Mouse (Mus musculus) liver, embryonic 15.5 days (tissue): ENCODE measurements around the gene Ap5m1. TPM values are rescaled to one million over a fixed set of nuclear protein-coding genes. Genes with fewer than 3 reads are reported as not detected.
A peak's percentile ranks its signal among the peaks of the same experiment; 100 is the strongest.

Source experiments
- ATAC-seq: fragments of 200-750 bp; cut with Nextera tagmentation; 2 replicates; pipeline ENCODE4 v1.8.0; 2017; ENCODE audit warnings: moderate number of reproducible peaks, mild to moderate bottlenecking, moderate library complexity; ENCODE audit not compliant: insufficient read depth
- H3K27ac ChIP-seq: fragments of 300-500 bp; sonication (generic); replicated peaks from 2 replicates; pipeline ENCODE4 v1.5.1; 2015; ENCODE audit warnings: mild to moderate bottlenecking, inconsistent platforms
- H3K27me3 ChIP-seq: fragments of 300-500 bp; sonication (generic); 2 replicates; pipeline ENCODE4 v1.6.1; 2015; ENCODE audit warnings: mild to moderate bottlenecking, inconsistent platforms
- H3K36me3 ChIP-seq: fragments of 300-500 bp; sonication (generic); replicated peaks from 2 replicates; pipeline ENCODE4 v1.6.1; 2015; ENCODE audit warnings: moderate library complexity, mild to moderate bottlenecking, inconsistent platforms
- H3K4me1 ChIP-seq: fragments of 300-500 bp; sonication (generic); replicated peaks from 2 replicates; pipeline ENCODE4 v1.6.1; 2015; ENCODE audit warnings: inconsistent platforms
- H3K4me2 ChIP-seq: fragments of 300-500 bp; sonication (generic); 2 replicates; pipeline ENCODE4 v1.6.1; 2015; ENCODE audit warnings: moderate library complexity, mild to moderate bottlenecking, inconsistent platforms
- H3K4me3 ChIP-seq: fragments of 300-500 bp; sonication (generic); replicated peaks from 2 replicates; pipeline ENCODE4 v1.5.1; 2015; ENCODE audit warnings: mild to moderate bottlenecking, inconsistent platforms
- H3K9ac ChIP-seq: fragments of 300-500 bp; sonication (generic); 2 replicates; pipeline ENCODE4 v1.6.1; 2015; ENCODE audit warnings: moderate library complexity, mild to moderate bottlenecking, inconsistent platforms
- H3K9me3 ChIP-seq: fragments of 300-500 bp; sonication (generic); replicated peaks from 2 replicates; pipeline ENCODE4 v1.6.1; 2016; ENCODE audit warnings: inconsistent platforms
- whole genome bisulfite sequencing: fragments of 180-500 bp; shearing (Covaris S2); methylation state at CpG from one replicate; pipeline ENCODE4 v1.1.7; 2015; ENCODE audit warnings: mixed read lengths; ENCODE audit not compliant: insufficient replicate concordance; 5-methylcytosine and 5-hydroxymethylcytosine counted together
- polyA plus RNA-seq: library from polyadenylated mRNA; unstranded; fragments of >200 nt; fragmentation: Nextera tagmentation; extraction: Ambion mirVana; gene quantifications from 2 replicates; pipeline ENCODE4 v1.2.1, GENCODE M21; 2015

Ap5m1 gene
- polyA plus RNA-seq, result 10.3 and 11.1 TPM in 2 replicates

- WGBS, result under 1% methylated on average over 61 of the region's 62 CpGs
- Histone ChIP-seq H3K27ac (peak within 1 kb of the TSS; percentile 100), H3K27me3 (no peaks in the 10 kb centered on the region), H3K4me1 (peaks cover 26% of the 10 kb centered on the region), H3K9ac (peak within 1 kb of the TSS; percentile 95), H3K4me3 (peak within 1 kb of the TSS; percentile 97), H3K9me3 (no peaks in the 10 kb centered on the region), H3K4me2 (peak within 1 kb of the TSS; percentile 74), H3K36me3 (no peaks in the 10 kb centered on the region)
- ATAC-seq, result peak; percentile 73
Measured at GRCm38 (mm10) chr14:49065529-49066273, at the start of gene Ap5m1. Ap5m1 (plus strand) TSS chr14:49066097.

GRCm38 (mm10) chr14:49019765-49020164 is 46.1 kb upstream of the Ap5m1 start:
- H3K9me3 ChIP-seq, result no peaks in the 10 kb centered on the region

GRCm38 (mm10) chr14:49027040-49027778 is 38.7 kb upstream of the Ap5m1 start:
- Histone ChIP-seq H3K4me3 (no peak overlapping the region), H3K27ac (no peak overlapping the region), H3K9ac (no peak overlapping the region), H3K4me1 (no peaks in the 10 kb centered on the region), H3K9me3 (no peaks in the 10 kb centered on the region), H3K4me2 (no peak overlapping the region), H3K27me3 (no peaks in the 10 kb centered on the region), H3K36me3 (peaks cover 9% of the 10 kb centered on the region; the same call in 1 of the 2 replicates)
- no peak for ATAC-seq
- WGBS, result 76% methylated on average over 6 of the region's 6 CpGs

More at GRCm38 (mm10) chr14:49019765-49020164, 46.1 kb upstream of the Ap5m1 start:
- H3K9ac ChIP-seq, result no peak overlapping the region
- ATAC-seq, result no peak
- no peak overlapping the region for H3K4me3 ChIP-seq
- no peaks in the 10 kb centered on the region for H3K4me1 ChIP-seq
- no peak overlapping the region for H3K4me2 ChIP-seq
- H3K27me3 ChIP-seq, result no peaks in the 10 kb centered on the region
- no peak overlapping the region for H3K27ac ChIP-seq
- peaks cover 12% of the 10 kb centered on the region for H3K36me3 ChIP-seq
- WGBS, result 41% methylated on average over 5 of the region's 5 CpGs

- Histone ChIP-seq H3K4me1 (no peaks in the 10 kb centered on the region), H3K4me3 (no peak overlapping the region), H3K9ac (no peak overlapping the region), H3K9me3 (no peaks in the 10 kb centered on the region), H3K27ac (no peak overlapping the region), H3K27me3 (no peaks in the 10 kb centered on the region), H3K4me2 (no peak overlapping the region), H3K36me3 (peaks cover 10% of the 10 kb centered on the region; the same call in 1 of the 2 replicates)
- no peak for ATAC-seq
- WGBS, result 70% methylated on average over 3 of the region's 3 CpGs
Measured at GRCm38 (mm10) chr14:49027779-49028368, 38.0 kb upstream of the Ap5m1 start.

GRCm38 (mm10) chr14:49028991-49029390 is 36.9 kb upstream of the Ap5m1 start:
- Histone ChIP-seq H3K27ac (no peak overlapping the region), H3K36me3 (peaks cover 14% of the 10 kb centered on the region; the same call in 1 of the 2 replicates), H3K4me2 (no peak overlapping the region), H3K4me1 (no peaks in the 10 kb centered on the region), H3K4me3 (no peak overlapping the region), H3K9ac (no peak overlapping the region), H3K27me3 (no peaks in the 10 kb centered on the region), H3K9me3 (no peaks in the 10 kb centered on the region)
- 79% methylated on average over 5 of the region's 5 CpGs for WGBS
- ATAC-seq, result no peak

GRCm38 (mm10) chr14:49045610-49046009 is 20.3 kb upstream of the Ap5m1 start:
- Histone ChIP-seq H3K9me3 (no peaks in the 10 kb centered on the region), H3K4me2 (no peak overlapping the region), H3K27ac (no peak overlapping the region), H3K9ac (no peak overlapping the region), H3K4me3 (no peak overlapping the region), H3K4me1 (no peaks in the 10 kb centered on the region; the same call in 1 of the 2 replicates), H3K27me3 (no peaks in the 10 kb centered on the region), H3K36me3 (no peaks in the 10 kb centered on the region; the same call in 1 of the 2 replicates)
- 76% methylated on average over 4 of the region's 4 CpGs for WGBS
- no peak for ATAC-seq

GRCm38 (mm10) chr14:49049492-49049891 is 16.4 kb upstream of the Ap5m1 start:
- ATAC-seq, result no peak
- Histone ChIP-seq H3K9ac (no peak overlapping the region), H3K36me3 (peaks cover 4% of the 10 kb centered on the region; the same call in 1 of the 2 replicates)

GRCm38 (mm10) chr14:49063838-49064237 is 2.1 kb upstream of the Ap5m1 start:
- H3K9ac ChIP-seq, result no peak overlapping the region
- WGBS, result 66% methylated on average over 2 of the region's 2 CpGs

More at GRCm38 (mm10) chr14:49049492-49049891, 16.4 kb upstream of the Ap5m1 start:
- H3K27me3 ChIP-seq, result no peaks in the 10 kb centered on the region
- H3K4me1 ChIP-seq, result no peaks in the 10 kb centered on the region; the same call in 1 of the 2 replicates
- no peak overlapping the region for H3K4me3 ChIP-seq
- no peak overlapping the region for H3K27ac ChIP-seq
- H3K9me3 ChIP-seq, result no peaks in the 10 kb centered on the region
- H3K4me2 ChIP-seq, result no peak overlapping the region

GRCm38 (mm10) chr14:49066274-49066823 is 452 bp downstream of the Ap5m1 start, which contains the start of gene Exoc5:
Exoc5 (minus strand) TSS chr14:49066653.
- H3K4me1 ChIP-seq, result peaks cover 26% of the 10 kb centered on the region
- peak within 1 kb of the TSS; percentile 95 for H3K9ac ChIP-seq

More at GRCm38 (mm10) chr14:49063838-49064237, 2.1 kb upstream of the Ap5m1 start:
- Histone ChIP-seq H3K36me3 (no peaks in the 10 kb centered on the region), H3K27me3 (no peaks in the 10 kb centered on the region), H3K4me3 (no peak overlapping the region), H3K27ac (no peak overlapping the region), H3K4me2 (no peak overlapping the region), H3K9me3 (no peaks in the 10 kb centered on the region), H3K4me1 (peaks cover 21% of the 10 kb centered on the region)
- ATAC-seq, result no peak

GRCm38 (mm10) chr14:49072837-49073236 is 6.9 kb downstream of the Ap5m1 start:
- Histone ChIP-seq H3K4me3 (no peak overlapping the region), H3K9ac (no peak overlapping the region), H3K4me2 (no peak overlapping the region), H3K27ac (no peak overlapping the region), H3K9me3 (no peaks in the 10 kb centered on the region), H3K36me3 (peaks cover 13% of the 10 kb centered on the region), H3K4me1 (peaks cover 7% of the 10 kb centered on the region), H3K27me3 (no peaks in the 10 kb centered on the region)
- 70% methylated on average over 2 of the region's 2 CpGs for WGBS
- no peak for ATAC-seq

More at GRCm38 (mm10) chr14:49066274-49066823, 452 bp downstream of the Ap5m1 start, which contains the start of gene Exoc5:
- H3K4me3 ChIP-seq, result peak within 1 kb of the TSS; percentile 97
- peak within 1 kb of the TSS; percentile 74 for H3K4me2 ChIP-seq
- under 1% methylated on average over 53 of the region's 53 CpGs for WGBS
- no peaks in the 10 kb centered on the region for H3K36me3 ChIP-seq
- peak within 1 kb of the TSS; percentile 100 for H3K27ac ChIP-seq
- no peaks in the 10 kb centered on the region for H3K27me3 ChIP-seq
- no peaks in the 10 kb centered on the region for H3K9me3 ChIP-seq
- ATAC-seq, result peak; percentile 96
